Mouse (Mus musculus) testis, postnatal 14 days (tissue): Measurements from ENCODE around the gene Cebpe.

Experiments
- DNase-seq: peaks from one replicate; pipeline ENCODE4 v3.0.0; 2021; ENCODE audit warnings: low spot score

The Cebpe gene

GRCm38 (mm10) chr14:54712074-54712473, at the start of gene Cebpe:
TSS of gene Cebpe (minus strand) at chr14:54712174.
- no peak for DNase-seq

- no peak for DNase-seq
These were observed 44.4 kb upstream of the Cebpe start for GRCm38 (mm10) chr14:54756382-54756781.

DNA sequence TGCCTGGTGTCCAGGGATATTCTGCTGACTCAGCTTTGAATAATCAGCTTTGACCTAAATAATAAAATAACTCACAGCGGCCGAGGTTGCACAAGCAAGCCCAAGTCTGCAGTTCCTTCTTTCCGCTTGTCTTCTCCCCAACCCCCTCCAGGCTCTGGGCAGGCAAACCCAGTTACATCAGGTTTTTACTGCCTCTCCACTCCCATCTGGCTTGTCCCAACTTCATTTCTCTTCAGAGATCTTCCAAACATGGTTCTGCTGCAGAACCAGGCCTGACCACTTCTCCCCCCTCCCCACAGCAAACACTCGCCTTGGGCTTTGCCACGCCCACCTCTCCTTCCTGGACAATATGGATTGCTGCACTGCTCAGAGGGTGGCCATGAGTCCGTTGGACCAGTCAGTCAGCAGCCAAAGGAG, 42.6 kb upstream of the Cebpe start:
- peak; percentile 68 for DNase-seq

- no peak for DNase-seq
These were observed 42.1 kb upstream of the Cebpe start for GRCm38 (mm10) chr14:54753986-54754601.

- DNase-seq = no peak
These were observed 41.0 kb upstream of the Cebpe start for GRCm38 (mm10) chr14:54752938-54753337.

DNA sequence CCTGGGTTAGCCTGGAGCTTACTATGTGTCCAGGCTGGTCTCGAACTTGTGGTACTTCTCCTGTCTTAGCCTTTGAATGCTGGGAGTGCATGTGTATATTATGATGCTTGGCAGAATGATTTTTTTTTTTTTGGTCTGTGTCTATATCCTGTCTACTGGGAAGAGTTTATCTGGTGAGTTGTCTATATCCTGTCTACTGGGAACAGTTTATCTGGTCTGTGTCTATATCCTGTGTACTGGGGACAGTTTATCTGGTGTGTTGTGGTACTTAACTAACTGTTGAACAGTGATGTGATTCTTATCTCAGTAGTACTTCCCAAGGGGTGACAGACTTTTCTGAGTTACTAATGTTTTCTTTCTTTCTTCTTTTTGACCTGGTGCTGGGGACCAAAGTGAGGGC, 39.8 kb upstream of the Cebpe start:
- no peak for DNase-seq

GRCm38 (mm10) chr14:54749238-54749637, 37.3 kb upstream of the Cebpe start:
- DNase-seq = no peak

DNA sequence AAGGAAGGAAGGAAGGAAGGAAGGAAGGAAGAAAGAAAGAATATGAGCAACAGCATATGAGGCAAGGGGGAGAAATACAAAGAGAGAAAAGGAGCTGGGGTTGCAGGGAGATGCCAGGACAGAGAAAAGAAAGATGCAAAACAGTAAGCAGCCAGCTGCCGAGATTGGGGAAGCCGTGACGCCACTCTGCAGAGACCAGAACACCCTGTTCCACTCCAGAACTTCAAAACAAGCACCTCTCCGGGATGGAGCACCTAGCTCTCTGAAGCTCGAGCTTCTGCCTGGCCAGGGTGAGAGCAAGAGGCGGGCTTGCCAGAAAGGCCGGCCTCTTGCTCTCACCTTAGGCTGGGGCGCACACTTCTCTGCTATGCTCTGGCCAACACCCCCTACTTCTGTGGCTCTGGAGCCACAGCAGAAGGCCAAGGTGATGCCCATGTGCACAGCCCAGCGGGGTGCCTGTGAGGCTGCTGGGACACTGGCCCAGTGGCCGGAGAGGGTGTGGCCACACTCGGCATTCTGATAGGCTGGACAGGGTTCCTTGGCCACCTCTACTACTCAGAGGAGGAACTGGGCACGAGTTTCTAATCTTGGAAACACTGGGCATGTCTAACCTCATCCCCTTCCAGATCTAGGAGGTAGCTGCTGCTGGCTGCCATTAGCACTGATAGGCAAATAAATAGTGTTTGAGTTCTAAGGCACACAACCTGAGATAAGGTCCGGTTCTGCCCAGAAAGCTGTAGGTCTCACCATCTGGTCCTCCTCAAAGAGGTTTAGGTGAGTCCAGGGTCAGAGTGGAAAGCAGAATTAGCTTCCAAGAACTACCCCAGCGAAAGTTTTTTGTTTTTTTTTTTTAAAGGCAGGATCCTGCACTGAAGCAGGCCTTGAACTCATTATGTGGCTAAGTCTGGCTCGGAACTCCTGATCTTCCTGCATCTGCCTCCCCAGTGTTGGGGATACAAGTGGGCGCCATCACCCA, 36.3 kb upstream of the Cebpe start:
- no peak for DNase-seq

DNA sequence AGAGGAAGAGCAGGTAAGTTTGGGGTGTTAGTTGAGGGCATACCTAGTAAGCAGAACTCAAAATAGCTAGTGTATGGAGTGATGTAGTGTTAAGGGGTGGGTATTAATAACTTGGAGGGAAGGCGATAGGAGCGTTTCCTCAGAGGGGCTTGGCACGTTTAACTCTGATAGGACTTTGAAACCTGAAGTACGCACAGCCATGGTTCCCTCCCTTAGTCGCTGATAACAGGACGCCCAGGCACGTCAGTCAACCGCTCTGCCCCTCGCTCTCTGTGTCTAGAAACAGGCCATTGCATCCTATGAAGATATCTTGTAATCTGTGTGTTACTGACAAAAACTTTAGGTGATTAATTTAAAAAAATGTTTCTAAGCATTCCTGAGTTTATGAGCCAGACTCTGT, 34.1 kb upstream of the Cebpe start:
- no peak for DNase-seq

- DNase-seq = no peak
These were observed 32.5 kb upstream of the Cebpe start for GRCm38 (mm10) chr14:54744473-54744872.

GRCm38 (mm10) chr14:54742375-54742774, 30.4 kb upstream of the Cebpe start:
- peak; percentile 46 for DNase-seq

DNA sequence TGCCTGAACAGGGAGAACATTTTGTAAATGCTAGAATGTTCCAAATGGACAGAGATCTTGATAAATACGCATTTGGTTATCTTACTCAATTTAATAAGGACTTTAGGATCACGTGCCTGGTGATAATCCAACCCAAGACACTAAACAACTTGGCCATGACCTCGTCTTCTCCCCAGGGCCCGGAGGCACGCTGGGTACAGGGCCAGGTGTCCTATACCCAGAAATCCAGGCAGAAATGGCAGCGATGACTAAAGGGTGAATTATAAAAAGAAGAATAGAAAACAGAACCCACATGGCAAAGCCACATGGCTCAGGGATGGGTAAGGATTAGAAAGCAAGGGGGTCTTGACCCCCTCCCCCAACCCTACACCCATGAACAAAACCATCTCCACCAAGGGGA, 29.7 kb upstream of the Cebpe start:
- no peak for DNase-seq

GRCm38 (mm10) chr14:54737634-54738033, 25.7 kb upstream of the Cebpe start:
- DNase-seq = no peak

GRCm38 (mm10) chr14:54736555-54737552, 24.9 kb upstream of the Cebpe start:
- DNase-seq = no peak

DNA sequence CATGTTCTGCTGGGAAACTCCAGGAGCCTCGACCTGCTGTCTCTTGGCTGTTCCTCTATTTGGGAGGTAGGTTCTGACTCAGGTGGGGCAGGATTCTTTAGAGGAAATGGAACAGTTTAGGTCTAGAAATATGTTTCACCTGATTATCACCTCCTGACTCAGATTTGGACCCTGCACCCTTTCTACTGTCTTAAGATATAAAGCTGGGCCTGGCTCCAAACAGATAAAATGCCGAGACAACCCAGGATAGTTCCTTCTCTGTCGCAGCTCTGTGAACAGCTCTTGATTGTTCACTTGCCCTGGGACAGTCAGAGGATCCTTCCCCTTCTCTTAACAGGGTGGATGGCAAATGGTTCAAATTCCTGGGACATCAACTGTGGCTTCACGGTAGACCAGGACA, 23.2 kb upstream of the Cebpe start:
- DNase-seq = no peak

DNA sequence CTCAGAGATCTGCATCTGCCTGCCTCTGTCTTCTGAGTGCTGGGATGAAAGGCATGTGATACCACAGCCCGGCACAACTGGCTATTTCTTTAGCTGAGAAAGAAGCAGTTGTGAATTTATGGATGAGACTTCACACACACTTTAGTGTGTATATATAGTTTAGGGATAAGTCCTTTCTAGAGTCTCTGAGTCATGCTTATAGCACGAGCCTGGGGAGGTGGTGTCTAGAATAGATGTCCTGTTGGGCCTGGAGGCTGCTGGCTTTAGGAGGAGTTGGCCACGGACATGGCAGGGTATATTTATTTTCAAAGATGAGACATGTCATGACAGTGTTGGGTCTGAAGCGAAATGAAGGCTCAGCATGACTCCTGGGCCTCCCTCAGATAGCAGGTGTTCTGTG, 22.0 kb upstream of the Cebpe start:
- no peak for DNase-seq

GRCm38 (mm10) chr14:54732206-54732605, 20.2 kb upstream of the Cebpe start:
- DNase-seq = no peak

GRCm38 (mm10) chr14:54730305-54730704, 18.3 kb upstream of the Cebpe start:
- no peak for DNase-seq

- DNase-seq = no peak
These were observed 17.1 kb upstream of the Cebpe start for GRCm38 (mm10) chr14:54728823-54729653.

- DNase-seq = no peak
These were observed 15.6 kb upstream of the Cebpe start for GRCm38 (mm10) chr14:54727565-54727964.

DNA sequence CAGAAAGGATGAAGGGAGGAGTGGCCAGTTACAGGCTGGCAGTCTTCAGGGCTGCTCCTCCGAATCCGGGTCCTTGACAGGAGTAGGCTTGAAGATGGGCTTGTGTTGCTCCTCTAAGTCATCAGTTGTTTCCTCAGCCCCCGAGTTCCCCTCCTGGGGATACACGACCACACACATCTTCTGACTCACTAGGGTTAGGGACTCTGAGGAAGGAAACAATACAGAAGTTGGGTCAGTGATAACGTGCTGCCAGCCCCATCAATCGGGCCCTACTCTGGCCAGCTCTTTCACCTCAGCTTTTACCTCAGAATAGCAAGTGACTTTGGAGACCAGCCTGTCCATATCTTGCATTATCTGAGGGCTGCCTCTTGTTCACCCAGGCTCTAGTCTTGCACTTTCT, 12.1 kb upstream of the Cebpe start:
- DNase-seq = no peak
